Mouse (Mus musculus): ENCODE data around the gene Nos1ap. TPM values are rescaled to one million over a fixed set of nuclear protein-coding genes. Genes with fewer than 3 reads are reported as not detected.

The Nos1ap gene
- polyA plus RNA-seq, 1 experiment from 2014 or later = 6.2 TPM

DNA sequence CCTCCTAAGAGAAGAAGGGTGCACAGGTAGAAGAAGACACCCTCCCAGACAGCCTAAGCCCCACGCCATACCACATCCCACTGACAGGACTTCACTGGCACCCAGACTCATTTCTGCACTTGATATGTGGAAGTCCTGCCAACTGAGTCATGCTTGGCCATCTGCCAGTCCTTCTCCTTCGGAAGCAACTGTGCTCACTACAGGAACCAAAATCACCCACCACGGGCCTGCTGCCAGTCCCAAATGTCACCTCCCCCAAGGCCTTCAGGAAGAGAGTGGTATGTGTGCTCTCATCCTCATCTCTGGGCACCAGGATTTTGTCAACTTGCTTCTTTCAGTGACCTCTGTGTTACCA lies 34.7 kb downstream of the Nos1ap start:
- Histone ChIP-seq H3K36me3 (ENCODE audit: control insufficient read depth, insufficient read depth, low read length) (no peaks in the 10 kb centered on the region), H3K4me2 (ENCODE audit: low read depth, low read length) (no peak overlapping the region), H3K9ac (ENCODE audit: low read depth, low read length) (no peak overlapping the region), H3K27ac (ENCODE audit: low read length) (no peak overlapping the region), H3K4me1 (ENCODE audit: control insufficient read depth, insufficient read depth, low read length) (0 out of 2 replicates have a peak, but pooled peaks cover 2% of the 10 kb centered on the region), H3K4me3 (ENCODE audit: low read length) (no peak overlapping the region), H3K9me3 (ENCODE audit: control insufficient read depth, low read length) (no peaks in the 10 kb centered on the region), H3K27me3 (replicated peaks; ENCODE audit: control insufficient read depth, insufficient read depth, low read length) (no peaks in the 10 kb centered on the region)
- ATAC-seq = no peak
- 56% methylated on average over 3 of the region's 3 CpGs for WGBS

DNA sequence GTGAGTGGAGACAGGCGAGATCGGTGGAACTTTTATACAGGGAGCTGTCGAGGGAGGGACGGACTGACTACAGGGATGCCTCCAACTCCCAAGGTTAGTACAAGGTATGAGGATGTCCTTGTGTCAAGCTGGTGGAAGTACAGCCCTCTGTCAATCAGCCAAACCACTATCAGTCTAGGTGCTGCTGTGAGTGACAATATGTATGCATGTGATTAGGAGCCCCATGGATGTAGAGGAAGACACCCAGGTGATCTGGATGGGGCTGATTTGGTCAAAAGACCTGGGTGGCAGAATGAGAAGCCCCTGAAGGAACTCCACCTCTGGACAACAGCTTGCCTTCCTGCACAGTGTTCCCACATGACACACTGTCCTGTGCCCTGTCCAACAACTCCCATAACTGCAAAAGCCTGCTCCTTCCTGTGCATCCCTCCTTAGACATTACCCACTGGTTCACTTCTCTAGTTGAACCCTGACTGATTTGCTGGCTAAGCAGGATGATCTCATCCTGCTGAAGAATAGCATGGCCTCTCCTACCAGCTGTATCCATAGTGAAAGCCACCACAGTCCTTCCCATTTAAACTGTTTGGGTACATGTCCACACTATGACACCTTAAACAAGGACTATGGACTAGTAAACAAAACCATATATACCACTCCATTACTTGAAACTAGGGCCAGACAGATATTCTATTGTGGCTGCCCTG lies 35.3 kb downstream of the Nos1ap start:
- Histone ChIP-seq H3K4me3 (ENCODE audit: low read length) (no peak overlapping the region), H3K36me3 (ENCODE audit: control insufficient read depth, insufficient read depth, low read length) (no peaks in the 10 kb centered on the region), H3K9ac (ENCODE audit: low read depth, low read length) (no peak overlapping the region), H3K4me2 (ENCODE audit: low read depth, low read length) (no peak overlapping the region), H3K4me1 (ENCODE audit: control insufficient read depth, insufficient read depth, low read length) (0 out of 2 replicates have a peak, but pooled peaks cover 2% of the 10 kb centered on the region), H3K27ac (ENCODE audit: low read length) (no peak overlapping the region), H3K9me3 (ENCODE audit: control insufficient read depth, low read length) (peaks cover 3% of the 10 kb centered on the region; the same call in 1 of the 2 replicates), H3K27me3 (replicated peaks; ENCODE audit: control insufficient read depth, insufficient read depth, low read length) (no peaks in the 10 kb centered on the region)
- ATAC-seq = no peak
- 88% methylated on average over 4 of the region's 4 CpGs for WGBS

- no peak overlapping the region for H3K27ac ChIP-seq (ENCODE audit: low read length)
- 37% methylated on average over 8 of the region's 8 CpGs for WGBS
These were observed 38.8 kb downstream of the Nos1ap start for GRCm38 (mm10) chr1:170550649-170551440.

DNA sequence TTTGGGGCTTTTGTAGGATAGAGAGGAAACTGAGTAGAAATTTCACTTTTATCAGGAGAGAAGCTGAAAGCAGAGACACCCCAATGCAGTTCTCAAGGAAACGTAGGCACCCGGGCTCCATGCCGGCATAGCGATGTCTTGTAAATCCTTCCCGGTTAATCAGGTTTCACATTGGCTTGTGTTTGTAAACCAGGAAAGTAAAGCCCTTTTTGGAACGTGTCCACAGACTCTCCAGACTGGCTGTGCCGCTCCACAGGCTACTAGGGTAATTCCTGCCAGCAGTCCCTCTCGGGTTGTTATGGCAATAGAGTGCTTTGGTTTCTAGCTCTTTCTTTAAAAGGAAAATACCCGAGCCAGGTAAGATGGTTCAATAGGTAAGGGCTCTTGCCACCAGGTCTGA lies 40.6 kb downstream of the Nos1ap start:
- Histone ChIP-seq H3K36me3 (ENCODE audit: control insufficient read depth, insufficient read depth, low read length) (no peaks in the 10 kb centered on the region), H3K9me3 (ENCODE audit: control insufficient read depth, low read length) (peaks cover 3% of the 10 kb centered on the region; the same call in 1 of the 2 replicates), H3K4me2 (ENCODE audit: low read depth, low read length) (no peak overlapping the region), H3K4me3 (ENCODE audit: low read length) (no peak overlapping the region), H3K27ac (ENCODE audit: low read length) (no peak overlapping the region), H3K4me1 (ENCODE audit: control insufficient read depth, insufficient read depth, low read length) (0 out of 2 replicates have a peak, but pooled peaks cover 2% of the 10 kb centered on the region), H3K27me3 (replicated peaks; ENCODE audit: control insufficient read depth, insufficient read depth, low read length) (no peaks in the 10 kb centered on the region), H3K9ac (ENCODE audit: low read depth, low read length) (no peak overlapping the region)
- 49% methylated on average over 9 of the region's 9 CpGs for WGBS
- ATAC-seq = no peak

More at GRCm38 (mm10) chr1:170550649-170551440, 38.8 kb downstream of the Nos1ap start:
- no peak overlapping the region for H3K4me3 ChIP-seq (ENCODE audit: low read length)
- H3K4me1 ChIP-seq (ENCODE audit: control insufficient read depth, insufficient read depth, low read length) = 0 out of 2 replicates have a peak, but pooled peaks cover 2% of the 10 kb centered on the region
- peaks cover 3% of the 10 kb centered on the region; the same call in 1 of the 2 replicates for H3K9me3 ChIP-seq (ENCODE audit: control insufficient read depth, low read length)
- H3K36me3 ChIP-seq (ENCODE audit: control insufficient read depth, insufficient read depth, low read length) = no peaks in the 10 kb centered on the region
- no peak for ATAC-seq
- no peak overlapping the region for H3K4me2 ChIP-seq (ENCODE audit: low read depth, low read length)
- H3K27me3 ChIP-seq (replicated peaks; ENCODE audit: control insufficient read depth, insufficient read depth, low read length) = no peaks in the 10 kb centered on the region
- no peak overlapping the region for H3K9ac ChIP-seq (ENCODE audit: low read depth, low read length)

DNA sequence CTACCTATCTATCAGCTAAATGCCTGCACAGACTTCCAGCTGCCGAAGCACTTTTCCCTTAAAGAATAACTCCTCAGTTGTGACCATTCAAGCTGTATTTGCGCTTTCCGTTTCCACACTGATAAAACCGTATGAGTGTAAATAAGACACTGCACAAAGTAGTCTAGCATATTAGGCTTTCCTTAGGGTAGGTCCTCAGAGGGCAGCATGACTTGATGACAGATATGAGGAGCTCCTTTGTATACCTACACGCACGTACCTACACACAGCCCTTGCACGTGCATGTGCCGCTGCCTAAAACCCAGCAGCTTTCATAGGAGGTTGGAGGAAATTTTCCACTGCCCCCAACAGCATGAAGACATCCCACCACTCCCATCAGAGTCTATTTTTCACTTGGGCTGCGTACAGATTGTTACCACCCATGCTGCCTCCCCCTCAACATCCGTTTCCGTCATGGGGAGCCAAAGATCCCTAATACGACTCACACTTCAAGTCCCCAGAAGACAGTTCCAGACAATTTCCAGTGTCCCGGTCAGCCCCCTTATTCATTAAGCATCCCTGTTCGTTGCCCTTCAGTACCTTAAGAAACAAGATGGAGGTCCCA lies 41.4 kb downstream of the Nos1ap start:
- Histone ChIP-seq H3K9ac (ENCODE audit: low read depth, low read length) (no peak overlapping the region), H3K36me3 (ENCODE audit: control insufficient read depth, insufficient read depth, low read length) (no peaks in the 10 kb centered on the region), H3K4me2 (ENCODE audit: low read depth, low read length) (no peak overlapping the region), H3K4me1 (ENCODE audit: control insufficient read depth, insufficient read depth, low read length) (0 out of 2 replicates have a peak, but pooled peaks cover 2% of the 10 kb centered on the region), H3K9me3 (ENCODE audit: control insufficient read depth, low read length) (peaks cover 3% of the 10 kb centered on the region; the same call in 1 of the 2 replicates), H3K4me3 (ENCODE audit: low read length) (no peak overlapping the region), H3K27me3 (replicated peaks; ENCODE audit: control insufficient read depth, insufficient read depth, low read length) (no peaks in the 10 kb centered on the region), H3K27ac (ENCODE audit: low read length) (no peak overlapping the region)
- 84% methylated on average over 14 of the region's 14 CpGs for WGBS
- no peak for ATAC-seq

GRCm38 (mm10) chr1:170546297-170546696 lies 43.4 kb downstream of the Nos1ap start:
- WGBS = 81% methylated on average over 4 of the region's 4 CpGs
- no peak overlapping the region for H3K4me2 ChIP-seq (ENCODE audit: low read depth, low read length)
- ATAC-seq = no peak
- no peaks in the 10 kb centered on the region for H3K27me3 ChIP-seq (replicated peaks; ENCODE audit: control insufficient read depth, insufficient read depth, low read length)
- H3K4me1 ChIP-seq (ENCODE audit: control insufficient read depth, insufficient read depth, low read length) = no peaks in the 10 kb centered on the region
- no peak overlapping the region for H3K27ac ChIP-seq (ENCODE audit: low read length)
- H3K9ac ChIP-seq (ENCODE audit: low read depth, low read length) = no peak overlapping the region
- H3K4me3 ChIP-seq (ENCODE audit: low read length) = no peak overlapping the region
- no peaks in the 10 kb centered on the region for H3K36me3 ChIP-seq (ENCODE audit: control insufficient read depth, insufficient read depth, low read length)
- H3K9me3 ChIP-seq (ENCODE audit: control insufficient read depth, low read length) = peaks cover 3% of the 10 kb centered on the region; the same call in 1 of the 2 replicates

DNA sequence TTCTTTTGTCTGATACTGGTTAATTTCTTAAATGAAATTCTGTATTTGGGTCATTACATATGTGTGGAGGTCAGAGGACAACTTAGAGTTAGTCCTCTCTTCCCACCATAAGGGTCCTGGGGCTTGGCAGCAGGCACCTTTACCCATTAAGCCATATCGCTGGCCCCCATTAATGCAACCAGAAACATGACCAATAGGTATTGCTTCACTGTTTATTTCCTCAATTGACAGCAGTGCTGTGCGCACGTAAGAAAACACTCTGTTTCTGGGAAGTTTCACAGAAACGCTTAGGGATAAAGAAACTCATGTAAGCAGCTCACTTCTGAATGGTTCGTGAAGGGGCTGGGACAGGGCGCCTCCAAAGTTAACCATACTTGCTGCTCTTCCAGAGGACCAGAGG lies 44.4 kb downstream of the Nos1ap start:
- no peak overlapping the region for H3K9ac ChIP-seq (ENCODE audit: low read depth, low read length)
- no peak overlapping the region for H3K4me2 ChIP-seq (ENCODE audit: low read depth, low read length)
- H3K27me3 ChIP-seq (replicated peaks; ENCODE audit: control insufficient read depth, insufficient read depth, low read length) = no peaks in the 10 kb centered on the region
- peaks cover 3% of the 10 kb centered on the region; the same call in 1 of the 2 replicates for H3K9me3 ChIP-seq (ENCODE audit: control insufficient read depth, low read length)
- no peak overlapping the region for H3K4me3 ChIP-seq (ENCODE audit: low read length)
- no peak overlapping the region for H3K27ac ChIP-seq (ENCODE audit: low read length)
- H3K4me1 ChIP-seq (ENCODE audit: control insufficient read depth, insufficient read depth, low read length) = no peaks in the 10 kb centered on the region
- WGBS = 87% methylated on average over 6 of the region's 6 CpGs
- ATAC-seq = no peak
- no peaks in the 10 kb centered on the region for H3K36me3 ChIP-seq (ENCODE audit: control insufficient read depth, insufficient read depth, low read length)

- no peaks in the 10 kb centered on the region for H3K36me3 ChIP-seq (ENCODE audit: control insufficient read depth, insufficient read depth, low read length)
- 77% methylated on average over 3 of the region's 3 CpGs for WGBS
- H3K27me3 ChIP-seq (replicated peaks; ENCODE audit: control insufficient read depth, insufficient read depth, low read length) = no peaks in the 10 kb centered on the region
- ATAC-seq = no peak
- no peak overlapping the region for H3K4me3 ChIP-seq (ENCODE audit: low read length)
- H3K4me2 ChIP-seq (ENCODE audit: low read depth, low read length) = no peak overlapping the region
- H3K9me3 ChIP-seq (ENCODE audit: control insufficient read depth, low read length) = no peaks in the 10 kb centered on the region
- no peak overlapping the region for H3K9ac ChIP-seq (ENCODE audit: low read depth, low read length)
- no peaks in the 10 kb centered on the region for H3K4me1 ChIP-seq (ENCODE audit: control insufficient read depth, insufficient read depth, low read length)
- H3K27ac ChIP-seq (ENCODE audit: low read length) = no peak overlapping the region
These were observed 50.2 kb downstream of the Nos1ap start for GRCm38 (mm10) chr1:170539507-170539906.

GRCm38 (mm10) chr1:170538481-170539061 lies 51.1 kb downstream of the Nos1ap start:
- ATAC-seq = 0 out of 2 replicates have a peak, but pooled peaks have one; percentile 36
- Histone ChIP-seq H3K9me3 (ENCODE audit: control insufficient read depth, low read length) (no peaks in the 10 kb centered on the region), H3K4me2 (ENCODE audit: low read depth, low read length) (no peak overlapping the region), H3K36me3 (ENCODE audit: control insufficient read depth, insufficient read depth, low read length) (no peaks in the 10 kb centered on the region), H3K9ac (ENCODE audit: low read depth, low read length) (no peak overlapping the region), H3K4me3 (ENCODE audit: low read length) (no peak overlapping the region), H3K4me1 (ENCODE audit: control insufficient read depth, insufficient read depth, low read length) (no peaks in the 10 kb centered on the region), H3K27me3 (replicated peaks; ENCODE audit: control insufficient read depth, insufficient read depth, low read length) (no peaks in the 10 kb centered on the region), H3K27ac (ENCODE audit: low read length) (no peak overlapping the region)
- 77% methylated on average over 9 of the region's 9 CpGs for WGBS

Measured in intestine, embryonic 16.5 days (tissue).